Mouse (Mus musculus): ENCODE results near the gene 9430015G10Rik. TPM values are rescaled to one million over a fixed set of nuclear protein-coding genes. Genes with fewer than 3 reads are reported as not detected.

Gene 9430015G10Rik
- total RNA-seq, 2 experiments from 2014 or later, result 3.3 to 3.6 TPM

GRCm38 (mm10) chr4:156166477-156166876 is 56.7 kb downstream of the 9430015G10Rik start:
- intact Hi-C loops (cut with DNase I), result no loop called here
- DNase-seq (ENCODE audit: low spot score), result no peak

GRCm38 (mm10) chr4:156168611-156169010 is 58.8 kb downstream of the 9430015G10Rik start:
- intact Hi-C loops (cut with DNase I), result no loop called here
- DNase-seq (ENCODE audit: low spot score), result peak; percentile 0

GRCm38 (mm10) chr4:156169129-156169528 is 59.3 kb downstream of the 9430015G10Rik start:
- intact Hi-C loops (cut with DNase I), result no loop called here
- no peak for DNase-seq (ENCODE audit: low spot score)

- intact Hi-C loops (cut with DNase I), result no loop called here
- DNase-seq (ENCODE audit: low spot score), result peak; percentile 32
Measured at GRCm38 (mm10) chr4:156171828-156172227, 62.0 kb downstream of the 9430015G10Rik start.

Other genes starting within 250 kb of the 9430015G10Rik start
- under 1 TPM; 0.14 to 0.26 TPM for gene Tas1r3, start 246.6 kb upstream of the 9430015G10Rik start, total RNA-seq (2021)
- 10 to 100 TPM in 1 of 2 experiments, 1 to 10 TPM in 1; 8.1 to 10.5 TPM for gene Cptp, start 240.5 kb upstream of the 9430015G10Rik start, total RNA-seq (2021)
- gene Ints11, start 240.4 kb upstream of the 9430015G10Rik start, total RNA-seq (2021), result 10 to 100 TPM; 15.9 to 17.5 TPM
- gene Pusl1, start 218.2 kb upstream of the 9430015G10Rik start, total RNA-seq (2021), result 10 to 100 TPM; 12.8 to 13.8 TPM
- gene Acap3, start 218.2 kb upstream of the 9430015G10Rik start, total RNA-seq (2021), result 10 to 100 TPM; 11.7 to 18.0 TPM
- gene Ube2j2, start 166.2 kb upstream of the 9430015G10Rik start, total RNA-seq (2021), result 10 to 100 TPM; 50.7 to 60.2 TPM
- 10 to 100 TPM; 13.3 to 14.6 TPM for gene C1qtnf12, start 147.7 kb upstream of the 9430015G10Rik start, total RNA-seq (2021)
- gene B3galt6, start 117.3 kb upstream of the 9430015G10Rik start, total RNA-seq (2021), result 1 to 10 TPM; 2.4 to 2.7 TPM
- 10 to 100 TPM; 77.3 to 81.8 TPM for gene Sdf4, start 117.1 kb upstream of the 9430015G10Rik start, total RNA-seq (2021)
- gene Tnfrsf4, start 96.1 kb upstream of the 9430015G10Rik start, total RNA-seq (2021), result under 1 TPM in 1 of 2 experiments, not detected in 1; 0.23 TPM
- gene Tnfrsf18, start 83.8 kb upstream of the 9430015G10Rik start, total RNA-seq (2021), result under 1 TPM in 1 of 2 experiments, not detected in 1; 0.34 TPM
- not detected for gene Ttll10, start 50.6 kb upstream of the 9430015G10Rik start, total RNA-seq (2021)
- gene Rnf223, start 20.5 kb downstream of the 9430015G10Rik start, total RNA-seq (2021), result under 1 TPM in 1 of 2 experiments, not detected in 1; 0.10 TPM
- gene Agrn, start 87.5 kb downstream of the 9430015G10Rik start, total RNA-seq (2021), result 10 to 100 TPM; 35.3 to 40.4 TPM
- gene Isg15, start 90.8 kb downstream of the 9430015G10Rik start, total RNA-seq (2021), result 1 to 10 TPM; 3.2 to 4.5 TPM
- gene AW011738, start 93.3 kb downstream of the 9430015G10Rik start, total RNA-seq (2021), result 1 to 10 TPM; 6.3 to 6.9 TPM
- gene Perm1, start 105.9 kb downstream of the 9430015G10Rik start, total RNA-seq (2021), result 100 to 1,000 TPM; 227 to 246 TPM
- 10 to 100 TPM; 10.5 to 10.6 TPM for gene Plekhn1, start 124.9 kb downstream of the 9430015G10Rik start, total RNA-seq (2021)
- 10 to 100 TPM; 22.6 to 22.9 TPM for gene Noc2l, start 126.0 kb downstream of the 9430015G10Rik start, total RNA-seq (2021)
- gene Samd11, start 145.7 kb downstream of the 9430015G10Rik start, total RNA-seq (2021), result not detected
- gene Vmn2r-ps159, start 221.1 kb downstream of the 9430015G10Rik start, total RNA-seq (2021), result not detected